Mouse (Mus musculus): ENCODE measurements around the gene D16Ertd472e.

DNA sequence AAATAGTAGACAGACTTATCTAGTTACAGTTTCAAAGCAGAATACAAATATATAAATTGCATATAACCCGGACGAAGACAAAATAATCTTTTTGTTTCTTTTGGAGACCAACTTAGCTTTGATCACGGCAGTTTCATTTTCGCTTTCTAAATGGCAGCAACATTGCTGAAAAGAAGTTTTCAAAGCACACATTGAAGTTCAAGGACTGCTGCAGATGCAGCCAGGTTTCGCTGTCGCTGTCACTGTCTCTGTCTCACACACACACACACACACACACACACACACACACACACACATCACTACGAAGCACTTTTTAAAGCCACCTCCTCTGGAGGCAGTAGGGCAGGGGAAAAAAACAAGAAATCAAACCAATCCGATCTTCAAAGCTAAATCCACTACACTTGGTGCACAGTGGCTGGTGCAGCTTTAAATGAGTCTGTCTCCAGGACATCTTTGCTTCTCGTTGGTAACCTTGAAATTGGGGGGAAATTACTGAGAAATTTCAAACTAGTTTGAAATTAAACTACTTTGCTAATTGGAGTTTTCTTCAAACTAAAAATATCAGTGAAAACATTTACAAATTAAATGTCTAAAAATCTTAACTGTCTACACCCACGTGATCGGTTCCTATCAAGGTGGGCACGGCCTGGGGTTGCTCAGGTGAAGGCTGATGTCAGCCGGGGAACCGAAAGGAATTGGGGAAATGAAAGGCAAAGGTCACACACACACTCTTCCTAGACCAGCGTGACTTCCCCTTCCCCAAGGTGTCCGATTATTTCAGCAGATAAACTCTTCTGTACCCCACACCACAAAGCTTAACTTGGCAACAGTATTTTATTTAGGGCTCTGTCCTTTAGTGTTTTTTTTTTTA lies 35.9 kb downstream of the D16Ertd472e start:
- TF ChIP-seq EP300 (optimal IDR thresholded peaks at IDR 0.05) (no peak), CTCF (IDR thresholded peaks at IDR 0.05; ENCODE audit: low read depth) (no peak)

Measured in stomach, postnatal 0 days (tissue).